In the genomic region with DNA sequence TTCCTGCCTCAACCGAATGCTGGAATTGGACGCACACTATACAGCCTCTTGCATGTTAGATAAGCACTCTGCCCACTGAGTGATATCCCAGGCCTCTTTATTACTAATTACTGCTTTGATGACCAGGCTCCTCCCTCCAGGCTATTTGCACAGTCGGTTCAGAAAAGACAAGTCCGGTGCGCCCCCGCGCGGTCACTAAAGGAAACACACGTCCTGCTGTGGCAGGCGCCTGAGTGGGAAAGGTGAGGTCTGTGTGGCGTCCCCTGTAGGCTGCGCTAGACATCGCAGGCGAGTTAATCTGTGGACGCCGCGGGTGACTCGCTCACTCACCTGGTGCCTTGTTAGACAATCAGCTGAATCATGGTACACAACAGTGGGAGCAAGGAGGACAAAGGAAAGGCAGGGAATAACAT, we compare ENCODE assay signal across 1 mouse cellular context.
TF ChIP-seq lines count a peak whose summit lies in the region.

No protein-coding gene starts in this region.

TF ChIP-seq in C2C12, 6 proteins besides CTCF, POLR2A, EP300 and RAD21 (continued from another document):
- TF ChIP-seq MYOD1 (IDR thresholded peaks at IDR 0.05; ENCODE audit: control insufficient read depth, insufficient read length, low read depth), result no peak
